10 mouse cellular contexts compared by ENCODE assay signal in genomic region chr11:8068873-8069272, GRCm38 (mm10).
DNase-seq lines count a peak whose midpoint lies in the region; ATAC-seq and TF ChIP-seq lines count a peak whose summit lies in the region.
"Had no signal": no experiment of that assay in that cellular context is flagged by ENCODE, and none has a peak within 500 bp of the region (broad histone marks: within the 10 kb centered on the region; RNA-seq: fewer than 3 reads in every experiment).

No protein-coding gene starts in this region.

- in situ Hi-C loops in ES-E14 (cut with MboI; ENCODE audit: low sequenced_read_pairs in 2 of 2, unreplicated experiment in 2 of 2): no loop called here

- no peak overlapping the region for H3K9ac ChIP-seq in kidney, embryonic 15.5 days
- H3K9ac ChIP-seq in ES-E14 (ENCODE audit: insufficient read depth, low read depth, low read length, poor library complexity, severe bottlenecking): no peak overlapping the region
- H3K9ac ChIP-seq in limb, embryonic 11.5 days (ENCODE audit: low read length): no peak overlapping the region
- H3K9ac ChIP-seq: liver, embryonic 13.5 days had no signal

- DNase-seq in kidney, adult 2 months: no peak
- peak; percentile 25 for DNase-seq in ES-E14 (ENCODE audit: low read depth, low spot score)
- DNase-seq in brain, adult 2 months (ENCODE audit: low read depth, low spot score): peak; percentile 64
- peak; percentile 50 for DNase-seq in limb, embryonic 11.5 days (ENCODE audit: low spot score)
- no peak for DNase-seq in cerebellum, adult 8-10 months
- DNase-seq in layer of hippocampus, postnatal 36 days: no peak
- DNase-seq: gastrocnemius, postnatal 10 days; kidney, postnatal 14 days; liver, embryonic 13.5 days had no signal

- no peak overlapping the region for H3K4me2 ChIP-seq in kidney, embryonic 15.5 days
- no peak overlapping the region for H3K4me2 ChIP-seq in limb, embryonic 11.5 days (ENCODE audit: low read depth, severe bottlenecking)
- H3K4me2 ChIP-seq: liver, embryonic 13.5 days had no signal

- H3K9me3 ChIP-seq in kidney, embryonic 15.5 days (replicated peaks): no peaks in the 10 kb centered on the region
- H3K9me3 ChIP-seq in ES-E14 (ENCODE audit: control insufficient read depth, insufficient read depth, low read depth, low read length): no peaks in the 10 kb centered on the region
- H3K9me3 ChIP-seq in limb, embryonic 11.5 days (ENCODE audit: control insufficient read depth, low read length): no peaks in the 10 kb centered on the region
- H3K9me3 ChIP-seq: liver, embryonic 13.5 days had no signal

- H3K4me1 ChIP-seq in kidney, embryonic 15.5 days: peaks cover 10% of the 10 kb centered on the region
- no peaks in the 10 kb centered on the region for H3K4me1 ChIP-seq in kidney, adult 2 months (ENCODE audit: control insufficient read depth, insufficient read depth, low read length)
- H3K4me1 ChIP-seq in ES-E14 (ENCODE audit: control insufficient read depth in 2 of 2, insufficient read depth in 2 of 2, low read length in 2 of 2, poor library complexity in 1 of 2): no peaks in the 10 kb centered on the region; a peak in 2 of 4 replicates
- H3K4me1 ChIP-seq in limb, embryonic 11.5 days (ENCODE audit: control insufficient read depth, insufficient read depth, low read length): no peaks in the 10 kb centered on the region
- H3K4me1 ChIP-seq: liver, embryonic 13.5 days had no signal

- TF ChIP-seq CTCF in kidney, adult 2 months (conservative IDR thresholded peaks at IDR 0.05; ENCODE audit: insufficient read depth, insufficient read length, low read depth, low read length): no peak

- no peaks in the 10 kb centered on the region for H3K36me3 ChIP-seq in kidney, embryonic 15.5 days
- H3K36me3 ChIP-seq in kidney, adult 2 months (ENCODE audit: control insufficient read depth, insufficient read depth, low read length): no peaks in the 10 kb centered on the region
- no peaks in the 10 kb centered on the region for H3K36me3 ChIP-seq in ES-E14 (ENCODE audit: control insufficient read depth, insufficient read depth, low read length, poor library complexity, severe bottlenecking)
- no peaks in the 10 kb centered on the region for H3K36me3 ChIP-seq in limb, embryonic 11.5 days (ENCODE audit: control insufficient read depth, insufficient read depth, low read length)
- H3K36me3 ChIP-seq: liver, embryonic 13.5 days had no signal

- H3K4me3 ChIP-seq in kidney, embryonic 15.5 days (replicated peaks): no peak overlapping the region
- no peak overlapping the region for H3K4me3 ChIP-seq in kidney, adult 2 months (ENCODE audit: insufficient read depth, low read depth, low read length)
- H3K4me3 ChIP-seq in ES-E14 (ENCODE audit: insufficient read depth in 1 of 2, low read depth in 1 of 2, low read length in 2 of 2, poor library complexity in 1 of 2, severe bottlenecking in 1 of 2): no peak overlapping the region
- no peak overlapping the region for H3K4me3 ChIP-seq in limb, embryonic 11.5 days (ENCODE audit: low read depth, low read length)
- H3K4me3 ChIP-seq: liver, embryonic 13.5 days had no signal

- H3K27me3 ChIP-seq in kidney, embryonic 15.5 days: no peaks in the 10 kb centered on the region
- no peaks in the 10 kb centered on the region for H3K27me3 ChIP-seq in kidney, adult 2 months (replicated peaks; ENCODE audit: control insufficient read depth, insufficient read depth, low read length)
- H3K27me3 ChIP-seq in limb, embryonic 11.5 days (ENCODE audit: control insufficient read depth, insufficient read depth, low read length): no peaks in the 10 kb centered on the region
- H3K27me3 ChIP-seq: liver, embryonic 13.5 days had no signal

- peak; percentile 71 for ATAC-seq in kidney, embryonic 15.5 days (replicated peaks; ENCODE audit: low FRiP score)
- peak; percentile 59 for ATAC-seq in limb, embryonic 11.5 days (ENCODE audit: insufficient number of reproducible peaks, low FRiP score, low TSS enrichment, low read depth)

- WGBS in kidney, embryonic 15.5 days: 19% methylated on average over 3 of the region's 3 CpGs
- WGBS in kidney, adult 2 months: 18% methylated on average over 3 of the region's 3 CpGs
- 5% methylated on average over 3 of the region's 3 CpGs for WGBS in limb, embryonic 11.5 days

- TF ChIP-seq POLR2A in kidney, adult 2 months (IDR thresholded peaks at IDR 0.05; ENCODE audit: low read depth, low read length): no peak

- peak overlapping the region; percentile 41 for H3K27ac ChIP-seq in kidney, embryonic 15.5 days
- no peak overlapping the region for H3K27ac ChIP-seq in kidney, adult 2 months (ENCODE audit: insufficient read depth, low read depth, low read length)
- H3K27ac ChIP-seq in ES-E14 (ENCODE audit: insufficient read depth, low read depth, low read length, poor library complexity, severe bottlenecking): no peak overlapping the region
- H3K27ac ChIP-seq in limb, embryonic 11.5 days (replicated peaks; ENCODE audit: low read depth, low read length): 0 out of 2 replicates have a peak overlapping the region, but pooled peaks have one; percentile 8
- H3K27ac ChIP-seq: liver, embryonic 13.5 days had no signal

TF ChIP-seq in ES-E14, 5 proteins besides CTCF, POLR2A, EP300 and RAD21:
- TF ChIP-seq ZC3H11A (IDR thresholded peaks at IDR 0.05; ENCODE audit: borderline replicate concordance, low read depth, low read length) (no peak), MAFK (IDR thresholded peaks at IDR 0.05; ENCODE audit: insufficient read depth, low read depth, low read length) (peak; percentile 62; the same call in 1 of the 2 replicates), ZNF384 (IDR thresholded peaks at IDR 0.05; ENCODE audit: low read depth, low read length) (no peak), CHD2 (IDR thresholded peaks at IDR 0.05; ENCODE audit: low read depth, low read length) (no peak)

Comparison
In these comparisons a context has a peak if more than half of its experiments do, and no peak if none do; other contexts are left out.
1. H3K27ac ChIP-seq: peak in kidney, embryonic 15.5 days (single experiment) and limb, embryonic 11.5 days (single experiment); none in kidney, adult 2 months (single experiment) and ES-E14 (single experiment).
2. DNase-seq: peak in ES-E14 (single experiment), brain, adult 2 months (single experiment) and limb, embryonic 11.5 days (single experiment); none in kidney, adult 2 months (single experiment), cerebellum, adult 8-10 months (single experiment) and layer of hippocampus, postnatal 36 days (0 of 2).